Mouse (Mus musculus) brain, embryonic 18.5 days (tissue): ENCODE measurements around the gene Pilrb1.
"Not testable (repeated sequence)": the region's sequence is repeated elsewhere in the genome, so short reads cannot be mapped to it uniquely, and the experiment has no call there.

ENCODE experiments used
- DNase-seq: peaks from one replicate; pipeline ENCODE4 v3.0.0-alpha.2; 2012; ENCODE audit warnings: low read depth, low spot score

Pilrb1 gene

GRCm38 (mm10) chr5:137857960-137858710 is at the start of gene Pilrb1:
Pilrb1 (minus strand) TSS chr5:137858106.
- DNase-seq = not testable (repeated sequence)

- no peak for DNase-seq
These were observed 39.9 kb upstream of the Pilrb1 start for GRCm38 (mm10) chr5:137897812-137898211.

- DNase-seq = no peak
These were observed 35.0 kb upstream of the Pilrb1 start for GRCm38 (mm10) chr5:137892954-137893353.

- no peak for DNase-seq
These were observed 29.8 kb upstream of the Pilrb1 start for GRCm38 (mm10) chr5:137887666-137888065.

GRCm38 (mm10) chr5:137885894-137886293 is 28.0 kb upstream of the Pilrb1 start:
- DNase-seq = peak; percentile 3

GRCm38 (mm10) chr5:137883345-137883744 is 25.4 kb upstream of the Pilrb1 start:
- no peak for DNase-seq

GRCm38 (mm10) chr5:137882922-137883321 is 25.0 kb upstream of the Pilrb1 start:
- DNase-seq = no peak

- no peak for DNase-seq
These were observed 20.0 kb upstream of the Pilrb1 start for GRCm38 (mm10) chr5:137877860-137878259.

- DNase-seq = no peak
These were observed 17.1 kb upstream of the Pilrb1 start for GRCm38 (mm10) chr5:137875054-137875453.

- not testable (repeated sequence) for DNase-seq
These were observed 14.4 kb upstream of the Pilrb1 start for GRCm38 (mm10) chr5:137872381-137872702.

GRCm38 (mm10) chr5:137871644-137872380 is 13.9 kb upstream of the Pilrb1 start, which contains the start of gene Pilrb2:
Pilrb2 (minus strand) TSS chr5:137871815.
- DNase-seq = not testable (repeated sequence)

GRCm38 (mm10) chr5:137868600-137868999 is 10.7 kb upstream of the Pilrb1 start:
- not testable (repeated sequence) for DNase-seq

- not testable (repeated sequence) for DNase-seq
These were observed 6.1 kb upstream of the Pilrb1 start for GRCm38 (mm10) chr5:137864008-137864407.

GRCm38 (mm10) chr5:137856870-137857269 is 1.0 kb downstream of the Pilrb1 start:
- DNase-seq = not testable (repeated sequence)

- not testable (repeated sequence) for DNase-seq
These were observed 3.0 kb downstream of the Pilrb1 start for GRCm38 (mm10) chr5:137854907-137855306.

GRCm38 (mm10) chr5:137850313-137850712 is 7.6 kb downstream of the Pilrb1 start:
- not testable (repeated sequence) for DNase-seq

GRCm38 (mm10) chr5:137837110-137837509 is 20.8 kb downstream of the Pilrb1 start:
- DNase-seq = not testable (repeated sequence)

GRCm38 (mm10) chr5:137836611-137837010 is 21.3 kb downstream of the Pilrb1 start:
- DNase-seq = no peak

- not testable (repeated sequence) for DNase-seq
These were observed 21.9 kb downstream of the Pilrb1 start, which contains the start of gene Pilra for GRCm38 (mm10) chr5:137835966-137836520. Pilra (minus strand) TSS chr5:137836281.

GRCm38 (mm10) chr5:137833500-137833899 is 24.4 kb downstream of the Pilrb1 start:
- DNase-seq = no peak

GRCm38 (mm10) chr5:137831506-137831905 is 26.4 kb downstream of the Pilrb1 start:
- DNase-seq = no peak

GRCm38 (mm10) chr5:137831106-137831505 is 26.8 kb downstream of the Pilrb1 start:
- DNase-seq = no peak
